Mouse (Mus musculus): ENCODE results near the gene Col13a1. TPM values are rescaled to one million over a fixed set of nuclear protein-coding genes. Genes with fewer than 3 reads are reported as not detected.

Col13a1 gene
- polyA plus RNA-seq, 1 experiment from 2014 or later: 9.4 TPM

- H3K9ac ChIP-seq (ENCODE audit: low read depth, low read length): no peak overlapping the region
- no peak for ATAC-seq (replicated peaks; ENCODE audit: insufficient number of reproducible peaks, low FRiP score, low TSS enrichment)
- H3K9me3 ChIP-seq (replicated peaks; ENCODE audit: control insufficient read depth, low read length): no peaks in the 10 kb centered on the region
- H3K4me2 ChIP-seq: no peak overlapping the region
- 76% methylated on average over 5 of the region's 5 CpGs for WGBS (ENCODE audit: insufficient replicate concordance)
- no peaks in the 10 kb centered on the region for H3K27me3 ChIP-seq (ENCODE audit: control insufficient read depth, insufficient read depth, low read length)
- H3K4me3 ChIP-seq (ENCODE audit: low read depth, low read length): no peak overlapping the region
- H3K36me3 ChIP-seq (ENCODE audit: control insufficient read depth, insufficient read depth, low read length): no peaks in the 10 kb centered on the region
- H3K27ac ChIP-seq (ENCODE audit: low read depth, low read length): no peak overlapping the region
- no peaks in the 10 kb centered on the region; the same call in 1 of the 2 replicates for H3K4me1 ChIP-seq (ENCODE audit: control insufficient read depth, insufficient read depth, low read length)
Measured at GRCm38 (mm10) chr10:61953916-61954315, 25.0 kb downstream of the Col13a1 start.

DNA sequence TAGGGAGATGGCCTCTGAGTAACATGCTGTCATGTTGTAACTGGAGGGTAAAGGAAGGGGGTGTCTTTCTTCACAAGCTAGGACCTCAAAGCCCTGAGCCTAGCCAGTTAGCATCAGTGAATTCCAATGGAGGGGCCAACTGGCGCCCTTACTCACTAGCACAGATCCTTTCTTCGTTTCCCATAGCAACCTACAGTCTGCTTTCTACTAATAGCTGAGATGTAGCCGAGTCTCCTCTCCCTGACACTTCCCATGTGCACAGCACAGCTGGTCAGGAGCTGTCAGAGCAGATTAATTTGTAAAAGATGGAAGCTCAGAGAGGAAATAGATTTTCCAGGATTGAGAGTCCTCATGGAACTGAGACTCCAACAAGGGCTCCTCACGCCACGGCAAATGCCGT lies 29.4 kb downstream of the Col13a1 start:
- H3K36me3 ChIP-seq (ENCODE audit: control insufficient read depth, insufficient read depth, low read length): no peaks in the 10 kb centered on the region
- H3K9ac ChIP-seq (ENCODE audit: low read depth, low read length): no peak overlapping the region
- no peak overlapping the region for H3K4me2 ChIP-seq
- no peaks in the 10 kb centered on the region for H3K27me3 ChIP-seq (ENCODE audit: control insufficient read depth, insufficient read depth, low read length)
- WGBS (ENCODE audit: insufficient replicate concordance): 72% methylated on average over 6 of the region's 6 CpGs
- no peak overlapping the region for H3K27ac ChIP-seq (ENCODE audit: low read depth, low read length)
- no peak overlapping the region for H3K4me3 ChIP-seq (ENCODE audit: low read depth, low read length)
- no peaks in the 10 kb centered on the region for H3K9me3 ChIP-seq (replicated peaks; ENCODE audit: control insufficient read depth, low read length)
- H3K4me1 ChIP-seq (ENCODE audit: control insufficient read depth, insufficient read depth, low read length): no peaks in the 10 kb centered on the region
- ATAC-seq (replicated peaks; ENCODE audit: insufficient number of reproducible peaks, low FRiP score, low TSS enrichment): no peak

- Histone ChIP-seq H3K4me2 (no peak overlapping the region), H3K36me3 (ENCODE audit: control insufficient read depth, insufficient read depth, low read length) (no peaks in the 10 kb centered on the region), H3K4me3 (ENCODE audit: low read depth, low read length) (no peak overlapping the region), H3K27me3 (ENCODE audit: control insufficient read depth, insufficient read depth, low read length) (no peaks in the 10 kb centered on the region), H3K27ac (ENCODE audit: low read depth, low read length) (no peak overlapping the region), H3K4me1 (ENCODE audit: control insufficient read depth, insufficient read depth, low read length) (peaks cover 20% of the 10 kb centered on the region), H3K9ac (ENCODE audit: low read depth, low read length) (no peak overlapping the region), H3K9me3 (replicated peaks; ENCODE audit: control insufficient read depth, low read length) (no peaks in the 10 kb centered on the region)
- WGBS (ENCODE audit: insufficient replicate concordance): 83% methylated on average over 2 of the region's 2 CpGs
- ATAC-seq (replicated peaks; ENCODE audit: insufficient number of reproducible peaks, low FRiP score, low TSS enrichment): no peak
Measured at GRCm38 (mm10) chr10:61944386-61944785, 34.5 kb downstream of the Col13a1 start.

DNA sequence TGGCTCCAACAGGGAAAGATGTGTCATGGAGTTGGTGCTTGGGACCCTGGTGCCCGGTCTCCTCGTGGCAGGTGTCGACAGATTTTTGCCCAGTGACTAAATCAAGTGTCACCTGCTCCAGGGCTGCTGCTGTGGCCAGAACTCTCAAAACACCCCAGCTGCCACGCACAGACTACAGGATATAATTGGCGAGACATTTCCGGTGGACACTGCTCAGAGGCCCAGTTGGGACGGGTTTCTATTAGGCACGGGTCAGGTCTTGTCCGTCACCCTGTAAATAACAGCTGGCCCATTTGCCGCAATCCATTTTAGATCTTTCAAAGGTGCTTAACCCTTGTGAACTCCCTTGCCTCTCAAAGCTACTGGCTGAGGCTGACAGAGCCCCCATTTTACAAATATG lies 35.4 kb downstream of the Col13a1 start:
- Histone ChIP-seq H3K4me3 (ENCODE audit: low read depth, low read length) (no peak overlapping the region), H3K4me1 (ENCODE audit: control insufficient read depth, insufficient read depth, low read length) (peaks cover 20% of the 10 kb centered on the region), H3K9ac (ENCODE audit: low read depth, low read length) (no peak overlapping the region), H3K9me3 (replicated peaks; ENCODE audit: control insufficient read depth, low read length) (no peaks in the 10 kb centered on the region), H3K27ac (ENCODE audit: low read depth, low read length) (peak overlapping the region; percentile 22; the same call in 1 of the 2 replicates), H3K27me3 (ENCODE audit: control insufficient read depth, insufficient read depth, low read length) (no peaks in the 10 kb centered on the region), H3K4me2 (no peak overlapping the region), H3K36me3 (ENCODE audit: control insufficient read depth, insufficient read depth, low read length) (no peaks in the 10 kb centered on the region)
- 52% methylated on average over 10 of the region's 10 CpGs for WGBS (ENCODE audit: insufficient replicate concordance)
- no peak for ATAC-seq (replicated peaks; ENCODE audit: insufficient number of reproducible peaks, low FRiP score, low TSS enrichment)

DNA sequence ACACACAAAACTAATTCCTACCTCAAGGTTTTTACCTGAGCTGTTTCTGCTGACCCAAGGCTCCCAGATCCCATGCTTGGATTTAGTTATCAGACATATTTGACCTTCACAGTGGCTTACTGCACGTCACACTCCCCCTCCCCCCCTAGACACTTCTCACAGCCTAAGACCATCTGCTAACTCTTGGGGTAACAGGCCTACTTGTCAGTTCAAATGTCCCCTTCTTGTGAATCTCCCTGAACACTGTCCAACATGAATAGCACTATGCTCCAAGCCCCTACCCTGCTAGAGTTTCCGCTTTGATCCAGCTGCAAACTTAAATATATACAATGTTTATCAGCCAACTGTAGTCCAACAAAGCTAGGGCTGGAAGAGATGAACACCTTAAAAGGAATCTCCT lies 36.2 kb downstream of the Col13a1 start:
- Histone ChIP-seq H3K27ac (ENCODE audit: low read depth, low read length) (no peak overlapping the region), H3K36me3 (ENCODE audit: control insufficient read depth, insufficient read depth, low read length) (no peaks in the 10 kb centered on the region), H3K4me3 (ENCODE audit: low read depth, low read length) (no peak overlapping the region), H3K4me2 (no peak overlapping the region), H3K9ac (ENCODE audit: low read depth, low read length) (no peak overlapping the region), H3K9me3 (replicated peaks; ENCODE audit: control insufficient read depth, low read length) (no peaks in the 10 kb centered on the region), H3K4me1 (ENCODE audit: control insufficient read depth, insufficient read depth, low read length) (peaks cover 20% of the 10 kb centered on the region), H3K27me3 (ENCODE audit: control insufficient read depth, insufficient read depth, low read length) (no peaks in the 10 kb centered on the region)
- WGBS (ENCODE audit: insufficient replicate concordance): 60% methylated on average over 2 of the region's 2 CpGs
- no peak for ATAC-seq (replicated peaks; ENCODE audit: insufficient number of reproducible peaks, low FRiP score, low TSS enrichment)

DNA sequence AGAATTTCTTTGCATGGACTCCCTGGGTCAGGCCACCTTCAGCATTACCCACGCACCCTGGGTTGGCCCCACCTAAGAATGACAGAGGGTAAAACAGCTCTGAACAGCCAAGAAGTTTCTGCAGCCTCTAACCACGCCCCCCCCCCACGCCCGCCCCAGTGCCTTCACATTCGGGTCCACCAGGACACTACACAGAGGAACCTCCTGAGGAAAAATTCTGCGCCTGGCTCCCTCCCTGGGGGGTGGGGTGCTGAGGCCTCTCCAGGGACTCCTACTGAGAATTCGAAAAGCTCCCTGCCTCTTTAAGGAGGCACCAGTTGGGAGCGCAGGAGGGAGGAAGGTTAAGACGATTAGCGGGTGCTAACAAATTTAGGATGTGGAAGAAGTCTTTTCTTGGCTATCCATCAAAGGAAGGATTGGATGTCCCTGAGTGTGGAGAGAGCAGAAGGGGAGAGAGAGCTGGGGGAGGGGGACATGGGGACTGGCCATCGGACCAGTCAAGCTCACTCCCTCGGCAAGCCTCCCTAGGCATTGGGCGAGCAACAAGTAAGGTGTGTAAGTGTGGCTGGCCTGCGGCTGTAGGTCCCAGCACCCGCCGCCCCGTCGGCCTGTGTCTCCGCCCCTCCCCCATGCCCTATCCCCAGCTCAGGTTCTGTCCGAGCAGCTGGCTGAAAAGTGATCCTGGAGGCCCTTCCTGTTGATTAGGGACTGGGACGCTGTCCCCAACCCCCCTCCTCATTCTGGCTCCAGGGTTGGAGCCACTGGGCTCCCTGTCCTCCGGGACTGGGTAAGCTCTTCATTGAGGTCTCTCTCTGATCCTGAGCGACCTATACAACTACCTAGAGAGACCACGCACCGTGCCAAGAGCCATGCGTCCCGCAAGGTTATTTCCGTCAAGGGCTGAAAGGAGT lies 42.4 kb downstream of the Col13a1 start:
- H3K4me1 ChIP-seq (ENCODE audit: control insufficient read depth, insufficient read depth, low read length): peaks cover 36% of the 10 kb centered on the region
- H3K9me3 ChIP-seq (replicated peaks; ENCODE audit: control insufficient read depth, low read length): no peaks in the 10 kb centered on the region
- peak overlapping the region; percentile 61 for H3K4me2 ChIP-seq
- H3K9ac ChIP-seq (ENCODE audit: low read depth, low read length): peak overlapping the region; percentile 56
- ATAC-seq (replicated peaks; ENCODE audit: insufficient number of reproducible peaks, low FRiP score, low TSS enrichment): 0 out of 2 replicates have a peak, but pooled peaks have one; percentile 44
- under 1% methylated on average over 26 of the region's 28 CpGs for WGBS (ENCODE audit: insufficient replicate concordance)
- no peaks in the 10 kb centered on the region for H3K36me3 ChIP-seq (ENCODE audit: control insufficient read depth, insufficient read depth, low read length)
- H3K4me3 ChIP-seq (ENCODE audit: low read depth, low read length): peak overlapping the region; percentile 18; the same call in 1 of the 2 replicates
- peak overlapping the region; percentile 77; the same call in 1 of the 2 replicates for H3K27ac ChIP-seq (ENCODE audit: low read depth, low read length)
- H3K27me3 ChIP-seq (ENCODE audit: control insufficient read depth, insufficient read depth, low read length): no peaks in the 10 kb centered on the region

DNA sequence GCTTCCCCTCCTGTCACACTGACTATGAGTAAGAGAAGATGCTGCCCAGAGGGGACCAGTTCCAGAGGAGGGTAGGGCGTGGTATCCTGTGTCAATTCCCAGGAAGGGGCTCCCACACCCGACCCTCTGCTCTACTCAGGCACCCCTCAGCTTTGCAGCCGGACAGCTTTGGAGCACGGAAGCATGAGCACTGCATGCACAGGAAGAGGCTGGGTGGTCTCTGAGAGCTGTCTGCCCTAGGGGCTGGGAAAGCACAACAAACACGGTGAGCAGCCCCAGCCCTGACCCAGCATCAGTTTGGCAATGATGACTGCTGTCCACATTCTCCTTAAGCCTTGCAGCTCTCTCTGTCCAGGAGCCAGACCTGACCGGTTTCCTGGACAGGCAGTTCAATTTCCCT lies 47.2 kb downstream of the Col13a1 start:
- H3K4me2 ChIP-seq: no peak overlapping the region
- no peaks in the 10 kb centered on the region for H3K9me3 ChIP-seq (replicated peaks; ENCODE audit: control insufficient read depth, low read length)
- H3K4me3 ChIP-seq (ENCODE audit: low read depth, low read length): no peak overlapping the region
- no peaks in the 10 kb centered on the region for H3K27me3 ChIP-seq (ENCODE audit: control insufficient read depth, insufficient read depth, low read length)
- 49% methylated on average over 6 of the region's 6 CpGs for WGBS (ENCODE audit: insufficient replicate concordance)
- H3K4me1 ChIP-seq (ENCODE audit: control insufficient read depth, insufficient read depth, low read length): peaks cover 50% of the 10 kb centered on the region
- H3K36me3 ChIP-seq (ENCODE audit: control insufficient read depth, insufficient read depth, low read length): no peaks in the 10 kb centered on the region
- ATAC-seq (replicated peaks; ENCODE audit: insufficient number of reproducible peaks, low FRiP score, low TSS enrichment): no peak
- peak overlapping the region; percentile 11; the same call in 1 of the 2 replicates for H3K27ac ChIP-seq (ENCODE audit: low read depth, low read length)
- H3K9ac ChIP-seq (ENCODE audit: low read depth, low read length): no peak overlapping the region

GRCm38 (mm10) chr10:61929901-61930300 lies 49.0 kb downstream of the Col13a1 start:
- no peak overlapping the region for H3K9ac ChIP-seq (ENCODE audit: low read depth, low read length)
- no peak overlapping the region for H3K4me2 ChIP-seq
- 63% methylated on average over 6 of the region's 6 CpGs for WGBS (ENCODE audit: insufficient replicate concordance)
- H3K36me3 ChIP-seq (ENCODE audit: control insufficient read depth, insufficient read depth, low read length): no peaks in the 10 kb centered on the region
- no peak for ATAC-seq (replicated peaks; ENCODE audit: insufficient number of reproducible peaks, low FRiP score, low TSS enrichment)
- H3K27me3 ChIP-seq (ENCODE audit: control insufficient read depth, insufficient read depth, low read length): no peaks in the 10 kb centered on the region
- no peaks in the 10 kb centered on the region for H3K9me3 ChIP-seq (replicated peaks; ENCODE audit: control insufficient read depth, low read length)
- peak overlapping the region; percentile 50 for H3K27ac ChIP-seq (ENCODE audit: low read depth, low read length)
- no peak overlapping the region for H3K4me3 ChIP-seq (ENCODE audit: low read depth, low read length)
- peaks cover 33% of the 10 kb centered on the region for H3K4me1 ChIP-seq (ENCODE audit: control insufficient read depth, insufficient read depth, low read length)

Data from heart, embryonic 11.5 days (tissue).